Mouse (Mus musculus): ENCODE data around the gene Rhox6. TPM values are rescaled to one million over a fixed set of nuclear protein-coding genes. Genes with fewer than 3 reads are reported as not detected.

Gene Rhox6
- polyA plus RNA-seq, 1 experiment from 2014 or later = not detected

Other genes with a start within 250 kb of the Rhox6 start
- gene Rhox3f, start 245.9 kb upstream of the Rhox6 start, polyA plus RNA-seq (2015; fragmentation: Nextera tagmentation; extraction: Ambion mirVana) = not detected in 2 replicates
- not detected in 2 replicates for gene Rhox4f, start 219.2 kb upstream of the Rhox6 start, polyA plus RNA-seq (2015; fragmentation: Nextera tagmentation; extraction: Ambion mirVana)
- not detected in 2 replicates for gene Rhox3g, start 198.3 kb upstream of the Rhox6 start, polyA plus RNA-seq (2015; fragmentation: Nextera tagmentation; extraction: Ambion mirVana)
- gene Rhox2g, start 183.4 kb upstream of the Rhox6 start, polyA plus RNA-seq (2015; fragmentation: Nextera tagmentation; extraction: Ambion mirVana) = not detected in 2 replicates
- not detected in 2 replicates for gene Rhox4g, start 175.6 kb upstream of the Rhox6 start, polyA plus RNA-seq (2015; fragmentation: Nextera tagmentation; extraction: Ambion mirVana)
- gene Rhox3h, start 158.1 kb upstream of the Rhox6 start, polyA plus RNA-seq (2015; fragmentation: Nextera tagmentation; extraction: Ambion mirVana) = not detected in 2 replicates
- gene Rhox2h, start 153.6 kb upstream of the Rhox6 start, polyA plus RNA-seq (2015; fragmentation: Nextera tagmentation; extraction: Ambion mirVana) = not detected in 2 replicates
- gene Rhox5, start 22.1 kb upstream of the Rhox6 start, polyA plus RNA-seq (2015; fragmentation: Nextera tagmentation; extraction: Ambion mirVana) = 9.7 and 10.0 TPM in 2 replicates
- not detected in 2 replicates for gene Rhox7a, start 4.8 kb downstream of the Rhox6 start, polyA plus RNA-seq (2015; fragmentation: Nextera tagmentation; extraction: Ambion mirVana)
- gene Rhox8, start 52.0 kb downstream of the Rhox6 start, polyA plus RNA-seq (2015; fragmentation: Nextera tagmentation; extraction: Ambion mirVana) = not detected in 2 replicates
- not detected in 2 replicates for gene Rhox7b, start 70.3 kb downstream of the Rhox6 start, polyA plus RNA-seq (2015; fragmentation: Nextera tagmentation; extraction: Ambion mirVana)
- not detected in 2 replicates for gene Rhox9, start 74.9 kb downstream of the Rhox6 start, polyA plus RNA-seq (2015; fragmentation: Nextera tagmentation; extraction: Ambion mirVana)
- not detected in 2 replicates for gene Btg1-ps1, start 191.9 kb downstream of the Rhox6 start, polyA plus RNA-seq (2015; fragmentation: Nextera tagmentation; extraction: Ambion mirVana)
- not detected in 2 replicates for gene Btg1-ps2, start 216.2 kb downstream of the Rhox6 start, polyA plus RNA-seq (2015; fragmentation: Nextera tagmentation; extraction: Ambion mirVana)
- not detected in 2 replicates for gene Rhox10, start 239.6 kb downstream of the Rhox6 start, polyA plus RNA-seq (2015; fragmentation: Nextera tagmentation; extraction: Ambion mirVana)

Measured in heart, embryonic 16.5 days (tissue).